32 mouse cellular contexts compared by ENCODE assay signal in genomic region chr3:34550189-34550588, GRCm38 (mm10).
"Had no signal": no experiment of that assay in that cellular context is flagged by ENCODE, and none has a peak within 500 bp of the region (broad histone marks: within the 10 kb centered on the region; RNA-seq: fewer than 3 reads in every experiment).

No protein-coding gene starts in this region.

- H3K27me3 ChIP-seq: limb, embryonic 12.5 days; limb, embryonic 13.5 days; limb, embryonic 15.5 days; liver, embryonic 12.5 days; liver, embryonic 13.5 days; liver, embryonic 15.5 days; lung, embryonic 15.5 days; megakaryocyte, embryonic 14.5 days; midbrain, embryonic 15.5 days had no signal

- DNase-seq: left cerebral cortex, postnatal 4 days; liver; liver, embryonic 13.5 days; liver, postnatal 0 days; lung, adult 18-20 months; lung, adult 2 months; lung, embryonic 14.5 days; lung, postnatal 10 days; lung, postnatal 14 days; lung, postnatal 36 days; lung, postnatal 4 days; midbrain, embryonic 14.5 days had no signal

- H3K9ac ChIP-seq: limb, embryonic 12.5 days; limb, embryonic 13.5 days; limb, embryonic 15.5 days; liver, embryonic 12.5 days; liver, embryonic 13.5 days; liver, embryonic 14.5 days; liver, embryonic 15.5 days; liver, postnatal 0 days; lung, embryonic 14.5 days; lung, embryonic 15.5 days; midbrain, embryonic 12.5 days; midbrain, embryonic 13.5 days; midbrain, embryonic 15.5 days had no signal

- H3K4me2 ChIP-seq: limb, embryonic 12.5 days; limb, embryonic 13.5 days; limb, embryonic 15.5 days; liver, embryonic 11.5 days; liver, embryonic 12.5 days; liver, embryonic 13.5 days; liver, embryonic 15.5 days; lung, embryonic 14.5 days; lung, embryonic 15.5 days; midbrain, embryonic 11.5 days; midbrain, embryonic 12.5 days; midbrain, embryonic 13.5 days; midbrain, embryonic 15.5 days had no signal

- H3K36me3 ChIP-seq: limb, embryonic 10.5 days; limb, embryonic 12.5 days; limb, embryonic 13.5 days; limb, embryonic 15.5 days; liver, embryonic 12.5 days; liver, embryonic 13.5 days; liver, embryonic 15.5 days; lung, embryonic 15.5 days; midbrain, embryonic 10.5 days; midbrain, embryonic 12.5 days; midbrain, embryonic 13.5 days; midbrain, embryonic 15.5 days had no signal

- H3K27ac ChIP-seq: left cerebral cortex, adult 2 months; limb, embryonic 10.5 days; limb, embryonic 12.5 days; limb, embryonic 13.5 days; limb, embryonic 15.5 days; liver, embryonic 12.5 days; liver, embryonic 13.5 days; liver, embryonic 14.5 days; liver, embryonic 15.5 days; lung, embryonic 15.5 days; macrophage; midbrain, embryonic 10.5 days; midbrain, embryonic 12.5 days; midbrain, embryonic 13.5 days; midbrain, embryonic 15.5 days had no signal

- ATAC-seq: liver, embryonic 12.5 days; liver, postnatal 0 days; lung, postnatal 0 days; midbrain, embryonic 13.5 days; midbrain, embryonic 15.5 days; midbrain, embryonic 16.5 days had no signal

- H3K9me3 ChIP-seq: limb, embryonic 10.5 days; limb, embryonic 12.5 days; limb, embryonic 13.5 days; limb, embryonic 15.5 days; liver, embryonic 12.5 days; liver, embryonic 15.5 days; lung, embryonic 15.5 days; midbrain, embryonic 10.5 days; midbrain, embryonic 12.5 days; midbrain, embryonic 13.5 days; midbrain, embryonic 15.5 days had no signal

- H3K4me1 ChIP-seq: limb, embryonic 15.5 days; liver, embryonic 12.5 days; liver, embryonic 13.5 days; liver, embryonic 15.5 days; lung, embryonic 15.5 days; megakaryocyte, embryonic 14.5 days; midbrain, embryonic 15.5 days had no signal

- H3K4me3 ChIP-seq: left cerebral cortex, adult 2 months; limb, embryonic 10.5 days; limb, embryonic 12.5 days; limb, embryonic 13.5 days; limb, embryonic 15.5 days; liver, embryonic 12.5 days; liver, embryonic 13.5 days; liver, embryonic 15.5 days; lung, embryonic 15.5 days; megakaryocyte, embryonic 14.5 days; midbrain, embryonic 10.5 days; midbrain, embryonic 12.5 days; midbrain, embryonic 13.5 days; midbrain, embryonic 15.5 days; myocyte had no signal
